Mouse (Mus musculus) liver, adult 2 months (tissue): ENCODE data around the gene Galnt18.

Source experiments
- CTCF ChIP-seq: fragments of 200-500 bp; IDR thresholded peaks from 2 replicates; pipeline ENCODE4 v1.5.1; 2011; ENCODE audit warnings: low read depth, low read length, control low read depth
- POLR2A ChIP-seq: fragments of 200-500 bp; IDR thresholded peaks from 2 replicates; pipeline ENCODE4 v1.6.1; 2011; ENCODE audit warnings: low read length, control low read depth; ENCODE audit not compliant: insufficient read depth; ENCODE audit errors: extremely low read depth

DNA sequence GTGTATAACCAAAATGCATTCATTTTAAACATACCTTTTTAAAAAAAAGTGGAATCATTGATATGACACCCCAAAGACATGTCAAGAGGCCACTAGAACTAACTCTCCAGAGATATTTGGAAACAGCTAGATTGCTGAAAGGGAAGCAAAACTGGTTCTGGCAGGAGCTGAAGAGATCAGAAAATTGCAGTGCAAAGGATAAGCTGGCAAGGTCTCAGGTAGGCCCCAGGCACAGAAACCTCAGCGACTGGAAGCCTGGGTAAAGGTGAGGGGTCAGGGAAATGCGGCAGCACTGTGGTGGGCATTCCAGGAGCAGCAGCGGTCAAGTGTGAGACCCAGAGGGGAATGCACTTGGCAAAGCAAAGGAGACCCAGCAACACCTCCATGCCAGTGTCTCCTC lies 30.0 kb upstream of the Galnt18 start:
- TF ChIP-seq CTCF, result no peak
- TF ChIP-seq POLR2A, result no peak
